Mouse (Mus musculus) hindlimb bud, embryonic 11.5 days (tissue): ENCODE measurements around the gene Kcnj12.

ENCODE experiments used
- DNase-seq: peaks from one replicate; pipeline ENCODE4 v3.0.0-alpha.2; 2012; ENCODE audit warnings: low read depth, low spot score; ENCODE audit errors: extremely low spot score

The Kcnj12 gene

GRCm38 (mm10) chr11:61022550-61023391, at the start of gene Kcnj12:
Kcnj12 (plus strand) TSS chr11:61022564.
- no peak for DNase-seq

GRCm38 (mm10) chr11:60975097-60975496, 47.3 kb upstream of the Kcnj12 start:
- no peak for DNase-seq

GRCm38 (mm10) chr11:60976234-60976633, 46.1 kb upstream of the Kcnj12 start:
- DNase-seq: no peak

- no peak for DNase-seq
Observed at GRCm38 (mm10) chr11:60976742-60977141, 45.6 kb upstream of the Kcnj12 start.

- no peak for DNase-seq
Observed at GRCm38 (mm10) chr11:60977153-60977552, 45.2 kb upstream of the Kcnj12 start.

- DNase-seq: no peak
Observed at GRCm38 (mm10) chr11:60978658-60979057, 43.7 kb upstream of the Kcnj12 start.

GRCm38 (mm10) chr11:60979788-60980187, 42.6 kb upstream of the Kcnj12 start:
- DNase-seq: no peak

GRCm38 (mm10) chr11:60981693-60982486, 40.5 kb upstream of the Kcnj12 start:
- no peak for DNase-seq

- no peak for DNase-seq
Observed at GRCm38 (mm10) chr11:60984912-60985558, 37.3 kb upstream of the Kcnj12 start.

GRCm38 (mm10) chr11:60990428-60990827, 31.9 kb upstream of the Kcnj12 start:
- DNase-seq: no peak

GRCm38 (mm10) chr11:61002736-61003135, 19.6 kb upstream of the Kcnj12 start:
- no peak for DNase-seq

GRCm38 (mm10) chr11:61004046-61004445, 18.3 kb upstream of the Kcnj12 start:
- no peak for DNase-seq

- no peak for DNase-seq
Observed at GRCm38 (mm10) chr11:61004781-61005180, 17.6 kb upstream of the Kcnj12 start.

GRCm38 (mm10) chr11:61005345-61005744, 17.0 kb upstream of the Kcnj12 start:
- no peak for DNase-seq

GRCm38 (mm10) chr11:61011736-61012294, 10.5 kb upstream of the Kcnj12 start:
- no peak for DNase-seq

GRCm38 (mm10) chr11:61016866-61017398, 5.4 kb upstream of the Kcnj12 start:
- DNase-seq: no peak

GRCm38 (mm10) chr11:61021129-61021528, 1.2 kb upstream of the Kcnj12 start:
- DNase-seq: no peak

GRCm38 (mm10) chr11:61021676-61022549, 451 bp upstream of the Kcnj12 start:
- DNase-seq: no peak

GRCm38 (mm10) chr11:61023416-61024200, 1.2 kb downstream of the Kcnj12 start:
- DNase-seq: no peak
